Mouse (Mus musculus) embryonic facial prominence, embryonic 10.5 days (tissue): ENCODE measurements around the gene Trmt10b. TPM values are rescaled to one million over a fixed set of nuclear protein-coding genes. Genes with fewer than 3 reads are reported as not detected.
A peak's percentile ranks its signal among the peaks of the same experiment; 100 is the strongest.

Source experiments
- DNase-seq: peaks from one replicate; pipeline ENCODE4 v3.0.0-alpha.2; 2017; ENCODE audit warnings: low spot score
- H3K27ac ChIP-seq: fragments of 300-500 bp; sonication (generic); replicated peaks from 2 replicates; pipeline ENCODE4 v1.5.1; 2016; ENCODE audit warnings: mild to moderate bottlenecking
- H3K27me3 ChIP-seq: fragments of 300-500 bp; sonication (generic); replicated peaks from 2 replicates; pipeline ENCODE4 v1.6.1; 2016; ENCODE audit warnings: low read depth, mild to moderate bottlenecking; ENCODE audit not compliant: poor library complexity, severe bottlenecking
- H3K36me3 ChIP-seq: fragments of 300-500 bp; sonication (generic); replicated peaks from 2 replicates; pipeline ENCODE4 v1.6.1; 2016; ENCODE audit warnings: mild to moderate bottlenecking, moderate library complexity
- H3K4me1 ChIP-seq: fragments of 300-500 bp; sonication (generic); 2 replicates; pipeline ENCODE4 v1.6.1; 2016
- H3K4me3 ChIP-seq: fragments of 300-500 bp; sonication (generic); 2 replicates; pipeline ENCODE4 v1.5.1; 2016; ENCODE audit warnings: mild to moderate bottlenecking, moderate library complexity
- H3K9me3 ChIP-seq: fragments of 300-500 bp; sonication (generic); 2 replicates; pipeline ENCODE4 v1.6.1; 2016; ENCODE audit warnings: mild to moderate bottlenecking
- WGBS: fragments of 180-500 bp; shearing (Covaris S2); methylation state at CpG from one replicate; pipeline ENCODE4 v1.1.7; 2016; 5-methylcytosine and 5-hydroxymethylcytosine counted together
- polyA plus RNA-seq: library from polyadenylated mRNA; unstranded; fragments of >200 nt; fragmentation: Nextera tagmentation; extraction: Ambion mirVana; gene quantifications from 2 replicates; pipeline ENCODE4 v1.2.1, GENCODE M21; 2016

The Trmt10b gene
- polyA plus RNA-seq, 1 experiment from 2014 or later: 18.2 TPM

GRCm38 (mm10) chr4:45287906-45288305, 9.0 kb upstream of the Trmt10b start:
- Histone ChIP-seq H3K36me3 (no peaks in the 10 kb centered on the region), H3K27ac (no peak overlapping the region), H3K4me1 (peaks cover 8% of the 10 kb centered on the region), H3K4me3 (no peak overlapping the region), H3K9me3 (no peaks in the 10 kb centered on the region), H3K27me3 (no peaks in the 10 kb centered on the region)
- no peak for DNase-seq
- 76% methylated on average over 5 of the region's 5 CpGs for WGBS

- Histone ChIP-seq H3K27me3 (no peaks in the 10 kb centered on the region), H3K9me3 (0 out of 2 replicates have a peak, but pooled peaks cover 3% of the 10 kb centered on the region), H3K4me3 (no peak overlapping the region), H3K27ac (no peak overlapping the region), H3K4me1 (no peaks in the 10 kb centered on the region), H3K36me3 (peaks cover 86% of the 10 kb centered on the region)
- DNase-seq: no peak
- WGBS: 96% methylated on average over 14 of the region's 14 CpGs
Observed at GRCm38 (mm10) chr4:45305536-45305935, 8.6 kb downstream of the Trmt10b start.

GRCm38 (mm10) chr4:45308046-45308445, 11.1 kb downstream of the Trmt10b start:
- Histone ChIP-seq H3K36me3 (peaks cover 79% of the 10 kb centered on the region), H3K4me1 (no peaks in the 10 kb centered on the region), H3K4me3 (no peak overlapping the region), H3K27ac (no peak overlapping the region), H3K9me3 (0 out of 2 replicates have a peak, but pooled peaks cover 3% of the 10 kb centered on the region), H3K27me3 (no peaks in the 10 kb centered on the region)
- WGBS: 38% methylated on average over 11 of the region's 11 CpGs
- peak; percentile 52 for DNase-seq

GRCm38 (mm10) chr4:45308606-45309005, 11.7 kb downstream of the Trmt10b start:
- 86% methylated on average over 6 of the region's 6 CpGs for WGBS
- Histone ChIP-seq H3K27me3 (no peaks in the 10 kb centered on the region), H3K4me1 (no peaks in the 10 kb centered on the region), H3K27ac (no peak overlapping the region), H3K36me3 (peaks cover 76% of the 10 kb centered on the region), H3K9me3 (0 out of 2 replicates have a peak, but pooled peaks cover 3% of the 10 kb centered on the region), H3K4me3 (no peak overlapping the region)
- no peak for DNase-seq

GRCm38 (mm10) chr4:45311056-45311455, 14.1 kb downstream of the Trmt10b start:
- Histone ChIP-seq H3K4me1 (no peaks in the 10 kb centered on the region), H3K4me3 (no peak overlapping the region), H3K36me3 (peaks cover 74% of the 10 kb centered on the region), H3K9me3 (no peaks in the 10 kb centered on the region), H3K27ac (no peak overlapping the region), H3K27me3 (no peaks in the 10 kb centered on the region)
- DNase-seq: no peak
- WGBS: 89% methylated on average over 2 of the region's 2 CpGs

- Histone ChIP-seq H3K4me3 (peak overlapping the region; percentile 84), H3K27me3 (peaks cover 24% of the 10 kb centered on the region), H3K9me3 (no peaks in the 10 kb centered on the region), H3K4me1 (peaks cover 9% of the 10 kb centered on the region), H3K27ac (peak overlapping the region; percentile 91), H3K36me3 (peaks cover 37% of the 10 kb centered on the region)
- under 1% methylated on average over 56 of the region's 56 CpGs for WGBS
- DNase-seq: peak; percentile 89
Observed at GRCm38 (mm10) chr4:45320159-45320816, 23.4 kb downstream of the Trmt10b start.

GRCm38 (mm10) chr4:45331139-45331538, 34.2 kb downstream of the Trmt10b start:
- Histone ChIP-seq H3K4me1 (no peaks in the 10 kb centered on the region), H3K9me3 (0 out of 2 replicates have a peak, but pooled peaks cover 3% of the 10 kb centered on the region), H3K4me3 (no peak overlapping the region), H3K36me3 (no peaks in the 10 kb centered on the region), H3K27ac (no peak overlapping the region), H3K27me3 (no peaks in the 10 kb centered on the region)
- 85% methylated on average over 7 of the region's 7 CpGs for WGBS
- no peak for DNase-seq

- 0 out of 2 replicates have a peak, but pooled peaks cover 3% of the 10 kb centered on the region for H3K9me3 ChIP-seq
- no peak overlapping the region for H3K4me3 ChIP-seq
- no peaks in the 10 kb centered on the region for H3K36me3 ChIP-seq
- no peaks in the 10 kb centered on the region for H3K4me1 ChIP-seq
- no peaks in the 10 kb centered on the region for H3K27me3 ChIP-seq
- DNase-seq: no peak
- WGBS: 75% methylated on average over 3 of the region's 3 CpGs
- H3K27ac ChIP-seq: no peak overlapping the region
Observed at GRCm38 (mm10) chr4:45332466-45332865, 35.5 kb downstream of the Trmt10b start.

GRCm38 (mm10) chr4:45341226-45341625, 44.3 kb downstream of the Trmt10b start:
- no peaks in the 10 kb centered on the region for H3K27me3 ChIP-seq
- WGBS: 59% methylated on average over 9 of the region's 9 CpGs
- no peak for DNase-seq
- peak overlapping the region; percentile 98 for H3K4me3 ChIP-seq
- peaks cover 26% of the 10 kb centered on the region for H3K4me1 ChIP-seq
- no peaks in the 10 kb centered on the region for H3K9me3 ChIP-seq
- H3K27ac ChIP-seq: peak overlapping the region; percentile 94; the same call in 1 of the 2 replicates
- H3K36me3 ChIP-seq: peaks cover 25% of the 10 kb centered on the region

GRCm38 (mm10) chr4:45341669-45342249, 44.8 kb downstream of the Trmt10b start, which contains the start of gene Dcaf10:
Gene Dcaf10, plus strand, starts transcription at chr4:45342101.
- Histone ChIP-seq H3K9me3 (no peaks in the 10 kb centered on the region), H3K27me3 (no peaks in the 10 kb centered on the region), H3K4me1 (peaks cover 26% of the 10 kb centered on the region), H3K36me3 (peaks cover 28% of the 10 kb centered on the region), H3K4me3 (peak within 1 kb of the TSS; percentile 98), H3K27ac (peak within 1 kb of the TSS; percentile 94)
- peak; percentile 95 for DNase-seq
- WGBS: 2% methylated on average over 42 of the region's 42 CpGs

- DNase-seq: no peak
- H3K4me1 ChIP-seq: peaks cover 26% of the 10 kb centered on the region
- H3K27ac ChIP-seq: peak within 1 kb of the TSS; percentile 94
- H3K27me3 ChIP-seq: no peaks in the 10 kb centered on the region
- H3K4me3 ChIP-seq: peak within 1 kb of the TSS; percentile 98
- peaks cover 33% of the 10 kb centered on the region for H3K36me3 ChIP-seq
- under 1% methylated on average over 74 of the region's 76 CpGs for WGBS
- no peaks in the 10 kb centered on the region for H3K9me3 ChIP-seq
Observed at GRCm38 (mm10) chr4:45342286-45343155, 45.6 kb downstream of the Trmt10b start, which contains the start of gene Exosc3. Gene Exosc3, minus strand, starts transcription at chr4:45342732.

- Histone ChIP-seq H3K36me3 (peaks cover 50% of the 10 kb centered on the region), H3K27ac (no peak overlapping the region)
Observed at GRCm38 (mm10) chr4:45356653-45357052, 59.7 kb downstream of the Trmt10b start.

More at GRCm38 (mm10) chr4:45356653-45357052, 59.7 kb downstream of the Trmt10b start:
- Histone ChIP-seq H3K27me3 (no peaks in the 10 kb centered on the region), H3K4me3 (no peak overlapping the region), H3K4me1 (no peaks in the 10 kb centered on the region), H3K9me3 (no peaks in the 10 kb centered on the region)
- DNase-seq: no peak
- WGBS: 93% methylated on average over 3 of the region's 3 CpGs
